Mouse (Mus musculus): ENCODE results near the gene Foxk1. TPM values are rescaled to one million over a fixed set of nuclear protein-coding genes. Genes with fewer than 3 reads are reported as not detected.

Gene Foxk1
- polyA plus RNA-seq, 1 experiment from 2014 or later = 3.4 TPM

DNA sequence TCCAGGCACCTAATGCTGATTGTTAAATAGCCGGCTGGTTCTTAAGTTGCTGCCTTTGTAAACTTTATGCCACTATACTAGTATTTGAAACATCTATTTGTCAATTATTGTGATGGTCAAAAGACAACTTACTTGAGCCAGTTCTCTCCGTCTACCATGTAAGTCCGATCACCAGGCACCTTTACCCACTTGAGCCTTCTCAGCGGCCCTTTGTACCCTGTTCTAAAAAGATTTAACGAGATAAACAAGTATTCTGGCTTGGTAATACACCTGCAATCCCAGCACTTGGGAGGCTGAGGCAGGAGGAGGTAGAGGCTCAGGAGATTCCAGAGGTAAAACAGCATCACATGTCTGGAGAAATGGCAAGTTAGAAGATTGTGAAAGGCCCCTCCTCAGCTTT lies 33.2 kb upstream of the Foxk1 start:
- peak overlapping the region; percentile 57 for H3K4me3 ChIP-seq (ENCODE audit: low read depth, low read length)
- no peaks in the 10 kb centered on the region for H3K27me3 ChIP-seq (ENCODE audit: control insufficient read depth, insufficient read depth, low read length)
- H3K4me2 ChIP-seq (ENCODE audit: low read depth, low read length) = peak overlapping the region; percentile 66
- 68% methylated on average over 5 of the region's 5 CpGs for WGBS
- H3K9me3 ChIP-seq (replicated peaks; ENCODE audit: control insufficient read depth, low read length) = no peaks in the 10 kb centered on the region
- H3K27ac ChIP-seq (replicated peaks; ENCODE audit: low read depth, low read length) = no peak overlapping the region
- no peaks in the 10 kb centered on the region for H3K4me1 ChIP-seq (ENCODE audit: control insufficient read depth, insufficient read depth, low read length)
- peak overlapping the region; percentile 83 for H3K9ac ChIP-seq (replicated peaks; ENCODE audit: low read length)
- DNase-seq (ENCODE audit: low spot score) = no peak
- no peak for ATAC-seq (replicated peaks; ENCODE audit: insufficient number of reproducible peaks, low FRiP score, low TSS enrichment, low read depth)
- H3K36me3 ChIP-seq (replicated peaks; ENCODE audit: control insufficient read depth, insufficient read depth, low read depth, low read length) = no peaks in the 10 kb centered on the region

- DNase-seq (ENCODE audit: low spot score) (no peak), ATAC-seq (replicated peaks; ENCODE audit: insufficient number of reproducible peaks, low FRiP score, low TSS enrichment, low read depth) (no peak)
- no peak overlapping the region for H3K4me2 ChIP-seq (ENCODE audit: low read depth, low read length)
- 91% methylated on average over 4 of the region's 4 CpGs for WGBS
- no peaks in the 10 kb centered on the region for H3K36me3 ChIP-seq (replicated peaks; ENCODE audit: control insufficient read depth, insufficient read depth, low read depth, low read length)
- no peak overlapping the region; the same call in 1 of the 2 replicates for H3K9ac ChIP-seq (replicated peaks; ENCODE audit: low read length)
- peak overlapping the region; percentile 82 for H3K27ac ChIP-seq (replicated peaks; ENCODE audit: low read depth, low read length)
- no peaks in the 10 kb centered on the region for H3K4me1 ChIP-seq (ENCODE audit: control insufficient read depth, insufficient read depth, low read length)
- H3K27me3 ChIP-seq (ENCODE audit: control insufficient read depth, insufficient read depth, low read length) = no peaks in the 10 kb centered on the region
- no peaks in the 10 kb centered on the region for H3K9me3 ChIP-seq (replicated peaks; ENCODE audit: control insufficient read depth, low read length)
- no peak overlapping the region for H3K4me3 ChIP-seq (ENCODE audit: low read depth, low read length)
These were observed 30.7 kb upstream of the Foxk1 start for GRCm38 (mm10) chr5:142370406-142371171.

DNA sequence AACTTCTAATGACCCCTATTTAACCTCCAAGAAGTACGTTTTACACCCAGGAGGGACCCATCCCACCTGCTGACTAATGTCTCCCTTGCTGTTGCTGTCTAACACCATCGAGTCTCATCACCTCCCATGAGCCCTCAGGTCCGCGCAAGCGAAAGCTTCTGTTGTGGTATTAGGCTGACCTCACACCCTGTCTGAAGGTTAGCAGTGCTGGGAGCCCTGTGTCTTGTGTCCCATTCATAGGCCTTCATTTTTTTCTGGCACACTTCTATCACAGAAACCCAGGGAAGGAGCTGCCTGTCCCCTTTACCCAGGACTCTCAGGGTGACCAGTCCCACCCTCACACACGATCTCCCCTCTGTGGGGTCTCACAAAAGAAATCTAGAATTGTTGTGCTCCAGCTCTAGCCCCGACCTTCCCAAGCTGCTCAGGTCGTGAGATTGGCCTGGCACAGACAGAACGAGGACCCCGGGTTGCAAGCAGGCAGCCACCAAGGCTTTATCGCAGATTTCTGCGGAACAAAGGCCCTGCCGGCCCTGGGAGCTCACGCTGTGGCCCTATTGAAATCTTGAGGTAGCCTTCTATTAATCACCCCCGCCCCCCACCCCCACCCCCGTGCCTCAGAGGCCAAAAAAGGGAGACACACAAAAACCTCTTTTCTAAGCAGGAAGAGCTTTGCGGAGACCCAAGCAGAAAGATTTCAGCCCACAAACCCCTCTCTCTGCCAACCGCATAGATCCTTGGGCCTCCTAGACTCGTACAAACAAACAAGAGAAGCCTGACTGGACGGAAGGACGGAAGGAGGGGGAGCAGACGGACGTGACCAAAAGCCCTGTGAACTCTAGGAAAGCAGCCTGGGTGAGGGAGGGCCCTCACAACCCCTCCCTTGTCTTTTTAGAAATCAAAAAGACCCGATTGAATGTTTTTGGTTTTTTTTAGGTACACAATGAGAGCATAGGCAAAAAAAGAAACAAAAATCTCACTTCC lies 29.8 kb upstream of the Foxk1 start:
- no peaks in the 10 kb centered on the region for H3K9me3 ChIP-seq (replicated peaks; ENCODE audit: control insufficient read depth, low read length)
- no peak overlapping the region for H3K4me2 ChIP-seq (ENCODE audit: low read depth, low read length)
- no peaks in the 10 kb centered on the region for H3K4me1 ChIP-seq (ENCODE audit: control insufficient read depth, insufficient read depth, low read length)
- H3K27ac ChIP-seq (replicated peaks; ENCODE audit: low read depth, low read length) = peak overlapping the region; percentile 82
- H3K4me3 ChIP-seq (ENCODE audit: low read depth, low read length) = no peak overlapping the region
- no peaks in the 10 kb centered on the region for H3K27me3 ChIP-seq (ENCODE audit: control insufficient read depth, insufficient read depth, low read length)
- H3K9ac ChIP-seq (replicated peaks; ENCODE audit: low read length) = peak overlapping the region; percentile 51
- H3K36me3 ChIP-seq (replicated peaks; ENCODE audit: control insufficient read depth, insufficient read depth, low read depth, low read length) = no peaks in the 10 kb centered on the region
- ATAC-seq (replicated peaks; ENCODE audit: insufficient number of reproducible peaks, low FRiP score, low TSS enrichment, low read depth) (no peak), DNase-seq (ENCODE audit: low spot score) (peak; percentile 61)
- 8% methylated on average over 24 of the region's 24 CpGs for WGBS

- no peak overlapping the region for H3K9ac ChIP-seq (replicated peaks; ENCODE audit: low read length)
- no peaks in the 10 kb centered on the region for H3K36me3 ChIP-seq (replicated peaks; ENCODE audit: control insufficient read depth, insufficient read depth, low read depth, low read length)
- peak overlapping the region; percentile 82 for H3K27ac ChIP-seq (replicated peaks; ENCODE audit: low read depth, low read length)
- no peaks in the 10 kb centered on the region for H3K4me1 ChIP-seq (ENCODE audit: control insufficient read depth, insufficient read depth, low read length)
- 32% methylated on average over 6 of the region's 6 CpGs for WGBS
- H3K4me2 ChIP-seq (ENCODE audit: low read depth, low read length) = no peak overlapping the region
- no peak for DNase-seq (ENCODE audit: low spot score)
- H3K9me3 ChIP-seq (replicated peaks; ENCODE audit: control insufficient read depth, low read length) = no peaks in the 10 kb centered on the region
- no peak overlapping the region for H3K4me3 ChIP-seq (ENCODE audit: low read depth, low read length)
- no peaks in the 10 kb centered on the region for H3K27me3 ChIP-seq (ENCODE audit: control insufficient read depth, insufficient read depth, low read length)
- no peak for ATAC-seq (replicated peaks; ENCODE audit: insufficient number of reproducible peaks, low FRiP score, low TSS enrichment, low read depth)
These were observed 29.1 kb upstream of the Foxk1 start for GRCm38 (mm10) chr5:142372207-142372606.

DNA sequence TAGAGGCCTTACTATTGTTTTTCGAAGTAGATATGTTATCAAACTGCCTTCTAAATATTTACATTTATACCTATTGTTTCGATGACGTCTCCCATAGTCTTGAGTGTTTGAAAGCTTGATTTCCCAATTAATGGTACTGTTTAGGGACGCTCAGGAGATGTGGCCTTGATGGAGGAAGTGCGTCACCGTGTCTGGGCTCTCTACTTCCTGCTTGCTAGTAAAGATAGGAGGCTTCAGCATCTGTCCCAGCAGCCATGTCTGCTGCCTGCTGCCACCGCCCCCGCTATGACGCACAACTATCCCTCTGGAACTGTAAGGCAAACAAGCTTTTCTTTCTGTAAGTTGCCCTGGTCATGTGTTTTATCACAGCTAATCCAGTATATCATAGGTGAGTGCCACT lies 27.0 kb upstream of the Foxk1 start:
- Histone ChIP-seq H3K36me3 (replicated peaks; ENCODE audit: control insufficient read depth, insufficient read depth, low read depth, low read length) (no peaks in the 10 kb centered on the region), H3K4me1 (ENCODE audit: control insufficient read depth, insufficient read depth, low read length) (no peaks in the 10 kb centered on the region), H3K9ac (replicated peaks; ENCODE audit: low read length) (no peak overlapping the region), H3K27me3 (ENCODE audit: control insufficient read depth, insufficient read depth, low read length) (no peaks in the 10 kb centered on the region), H3K27ac (replicated peaks; ENCODE audit: low read depth, low read length) (no peak overlapping the region), H3K4me2 (ENCODE audit: low read depth, low read length) (no peak overlapping the region), H3K9me3 (replicated peaks; ENCODE audit: control insufficient read depth, low read length) (no peaks in the 10 kb centered on the region), H3K4me3 (ENCODE audit: low read depth, low read length) (no peak overlapping the region)
- ATAC-seq (replicated peaks; ENCODE audit: insufficient number of reproducible peaks, low FRiP score, low TSS enrichment, low read depth) = no peak
- DNase-seq (ENCODE audit: low spot score) = no peak
- WGBS = 93% methylated on average over 9 of the region's 9 CpGs

DNA sequence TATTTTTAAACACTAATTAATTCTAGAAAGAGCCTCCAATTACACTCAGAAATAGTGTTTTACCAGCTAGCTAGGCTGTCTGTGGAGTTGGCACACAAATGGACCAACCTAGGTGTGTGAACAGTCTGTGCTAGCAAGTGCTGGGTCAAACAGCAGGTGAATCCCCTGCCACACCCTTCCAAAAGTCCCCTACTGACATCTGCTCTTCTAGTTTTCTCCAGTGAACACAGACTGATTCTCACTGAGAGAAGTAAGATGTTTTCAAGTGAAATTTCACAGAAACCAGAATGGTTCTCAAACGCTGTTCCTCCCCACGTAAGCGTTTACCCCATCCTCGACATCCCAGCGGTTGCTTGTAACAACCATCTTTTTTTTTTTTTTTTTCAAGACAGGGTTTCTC lies 25.7 kb upstream of the Foxk1 start:
- Histone ChIP-seq H3K27ac (replicated peaks; ENCODE audit: low read depth, low read length) (no peak overlapping the region), H3K4me3 (ENCODE audit: low read depth, low read length) (no peak overlapping the region), H3K4me2 (ENCODE audit: low read depth, low read length) (no peak overlapping the region), H3K27me3 (ENCODE audit: control insufficient read depth, insufficient read depth, low read length) (no peaks in the 10 kb centered on the region), H3K9ac (replicated peaks; ENCODE audit: low read length) (no peak overlapping the region), H3K9me3 (replicated peaks; ENCODE audit: control insufficient read depth, low read length) (no peaks in the 10 kb centered on the region), H3K36me3 (replicated peaks; ENCODE audit: control insufficient read depth, insufficient read depth, low read depth, low read length) (no peaks in the 10 kb centered on the region), H3K4me1 (ENCODE audit: control insufficient read depth, insufficient read depth, low read length) (no peaks in the 10 kb centered on the region)
- ATAC-seq (replicated peaks; ENCODE audit: insufficient number of reproducible peaks, low FRiP score, low TSS enrichment, low read depth) (no peak), DNase-seq (ENCODE audit: low spot score) (no peak)
- WGBS = 97% methylated on average over 5 of the region's 5 CpGs

- Histone ChIP-seq H3K27ac (replicated peaks; ENCODE audit: low read depth, low read length) (no peak overlapping the region), H3K27me3 (ENCODE audit: control insufficient read depth, insufficient read depth, low read length) (no peaks in the 10 kb centered on the region), H3K9me3 (replicated peaks; ENCODE audit: control insufficient read depth, low read length) (no peaks in the 10 kb centered on the region), H3K9ac (replicated peaks; ENCODE audit: low read length) (no peak overlapping the region), H3K4me3 (ENCODE audit: low read depth, low read length) (no peak overlapping the region), H3K4me1 (ENCODE audit: control insufficient read depth, insufficient read depth, low read length) (no peaks in the 10 kb centered on the region), H3K4me2 (ENCODE audit: low read depth, low read length) (no peak overlapping the region), H3K36me3 (replicated peaks; ENCODE audit: control insufficient read depth, insufficient read depth, low read depth, low read length) (no peaks in the 10 kb centered on the region)
- DNase-seq (ENCODE audit: low spot score) (no peak), ATAC-seq (replicated peaks; ENCODE audit: insufficient number of reproducible peaks, low FRiP score, low TSS enrichment, low read depth) (no peak)
- WGBS = 90% methylated on average over 6 of the region's 6 CpGs
These were observed 25.2 kb upstream of the Foxk1 start for GRCm38 (mm10) chr5:142376071-142376470.

- 77% methylated on average over 2 of the region's 2 CpGs for WGBS
- Histone ChIP-seq H3K36me3 (replicated peaks; ENCODE audit: control insufficient read depth, insufficient read depth, low read depth, low read length) (no peaks in the 10 kb centered on the region), H3K27me3 (ENCODE audit: control insufficient read depth, insufficient read depth, low read length) (no peaks in the 10 kb centered on the region), H3K4me3 (ENCODE audit: low read depth, low read length) (no peak overlapping the region), H3K4me1 (ENCODE audit: control insufficient read depth, insufficient read depth, low read length) (no peaks in the 10 kb centered on the region), H3K9ac (replicated peaks; ENCODE audit: low read length) (no peak overlapping the region), H3K9me3 (replicated peaks; ENCODE audit: control insufficient read depth, low read length) (no peaks in the 10 kb centered on the region), H3K27ac (replicated peaks; ENCODE audit: low read depth, low read length) (no peak overlapping the region), H3K4me2 (ENCODE audit: low read depth, low read length) (no peak overlapping the region)
- ATAC-seq (replicated peaks; ENCODE audit: insufficient number of reproducible peaks, low FRiP score, low TSS enrichment, low read depth) (no peak), DNase-seq (ENCODE audit: low spot score) (no peak)
These were observed 23.2 kb upstream of the Foxk1 start for GRCm38 (mm10) chr5:142378068-142378467.

Data from embryonic facial prominence, embryonic 11.5 days (tissue).